Mouse (Mus musculus) heart, postnatal 0 days (tissue): ENCODE measurements at regions not wholly inside any gene's neighbourhood (a gene's known extent, or its start where the extent isn't known, plus 50 kb on each side); places are given as distances from the start of the nearest gene placed in this dataset.

Source experiments
- CTCF ChIP-seq: IDR thresholded peaks from 2 replicates; pipeline ENCODE4 v1.5.1; 2016; ENCODE audit warnings: antibody characterized with exemption, control low read depth, low read depth
- EP300 ChIP-seq: IDR thresholded peaks from 2 replicates; pipeline ENCODE4 v1.6.1; 2016; ENCODE audit warnings: antibody characterized with exemption, low read depth

DNA sequence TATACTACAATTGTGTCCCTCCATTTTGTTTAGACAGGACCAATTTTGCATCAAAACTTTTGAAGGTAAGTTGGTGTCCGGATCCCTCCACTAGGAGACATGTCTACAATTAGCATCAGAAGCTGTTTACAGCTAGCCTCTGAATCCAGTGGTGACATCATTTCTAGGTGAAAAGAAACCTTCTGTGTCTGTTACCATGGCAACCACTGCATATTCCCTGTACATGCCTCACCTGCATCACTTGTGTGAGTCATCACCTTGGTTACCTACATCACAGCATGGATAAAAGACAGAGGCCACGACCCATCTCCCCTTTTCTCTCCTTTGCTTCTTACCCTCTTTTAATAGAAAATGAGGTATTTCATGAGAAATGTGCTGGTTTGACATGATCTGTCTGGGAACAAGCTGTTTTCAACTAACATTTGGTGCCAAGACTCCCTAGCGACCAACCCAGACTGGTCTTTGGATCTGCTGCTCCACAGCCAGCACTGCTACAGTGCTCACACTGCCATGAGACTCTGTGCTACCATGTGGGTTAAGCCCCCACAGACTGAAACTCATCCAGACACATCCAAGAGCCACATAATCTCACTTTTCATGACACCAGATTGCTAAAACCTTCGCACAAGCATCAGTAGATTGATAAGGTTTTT is 701.4 kb upstream of the Ndn start:
- no peak for TF ChIP-seq CTCF
- TF ChIP-seq EP300 = no peak
